Mouse (Mus musculus): ENCODE measurements at regions not wholly inside any gene's neighbourhood (a gene's known extent, or its start where the extent isn't known, plus 50 kb on each side); places are given as distances from the start of the nearest gene placed in this dataset.

GRCm38 (mm10) chr1:12354531-12354930 is 940.6 kb downstream of the A830018L16Rik start:
- Histone ChIP-seq H3K27me3 (replicated peaks; ENCODE audit: low read depth, poor library complexity, severe bottlenecking) (no peaks in the 10 kb centered on the region), H3K9me3 (0 out of 2 replicates have a peak, but pooled peaks cover 2% of the 10 kb centered on the region), H3K27ac (replicated peaks) (no peak overlapping the region), H3K4me3 (no peak overlapping the region), H3K36me3 (replicated peaks) (no peaks in the 10 kb centered on the region), H3K4me1 (no peaks in the 10 kb centered on the region)
- no peak for DNase-seq (ENCODE audit: low spot score)

DNA sequence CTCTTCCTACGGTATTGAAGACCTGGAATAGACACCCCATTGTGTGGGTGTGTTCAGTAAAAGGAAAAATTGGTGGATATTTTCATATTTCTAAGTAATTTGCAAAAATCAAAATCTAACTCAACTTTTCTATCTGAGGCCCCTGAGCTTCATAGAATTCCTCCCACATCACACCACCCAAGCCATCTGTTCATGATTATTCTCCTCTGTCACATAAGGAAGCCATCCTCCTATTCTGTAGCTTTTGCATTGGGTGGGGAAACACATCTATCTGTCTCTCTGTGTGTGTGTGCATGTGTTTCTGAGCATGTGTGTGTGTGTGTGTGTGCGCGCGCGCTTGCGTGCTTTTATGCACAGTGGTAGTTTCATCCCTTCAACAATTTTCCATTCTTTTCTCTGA is 954.0 kb downstream of the A830018L16Rik start:
- H3K27me3 ChIP-seq (replicated peaks; ENCODE audit: low read depth, poor library complexity, severe bottlenecking): no peaks in the 10 kb centered on the region
- no peak overlapping the region for H3K27ac ChIP-seq (replicated peaks)
- DNase-seq (ENCODE audit: low spot score): no peak
- H3K9me3 ChIP-seq: no peaks in the 10 kb centered on the region
- H3K36me3 ChIP-seq (replicated peaks): no peaks in the 10 kb centered on the region
- 92% methylated on average over 6 of the region's 6 CpGs for WGBS
- H3K4me3 ChIP-seq: no peak overlapping the region
- no peaks in the 10 kb centered on the region for H3K4me1 ChIP-seq

GRCm38 (mm10) chr1:12372968-12373367 is 959.1 kb downstream of the A830018L16Rik start:
- H3K27me3 ChIP-seq (replicated peaks; ENCODE audit: low read depth, poor library complexity, severe bottlenecking): no peaks in the 10 kb centered on the region
- no peaks in the 10 kb centered on the region for H3K36me3 ChIP-seq (replicated peaks)
- H3K9me3 ChIP-seq: no peaks in the 10 kb centered on the region
- H3K27ac ChIP-seq (replicated peaks): no peak overlapping the region
- H3K4me1 ChIP-seq: no peaks in the 10 kb centered on the region
- no peak overlapping the region for H3K4me3 ChIP-seq
- DNase-seq (ENCODE audit: low spot score): no peak

- Histone ChIP-seq H3K27ac (replicated peaks) (peak overlapping the region; percentile 77), H3K9me3 (no peaks in the 10 kb centered on the region), H3K4me1 (peaks cover 14% of the 10 kb centered on the region), H3K4me3 (no peak overlapping the region), H3K27me3 (replicated peaks; ENCODE audit: low read depth, poor library complexity, severe bottlenecking) (no peaks in the 10 kb centered on the region), H3K36me3 (replicated peaks) (no peaks in the 10 kb centered on the region)
- peak; percentile 44 for DNase-seq (ENCODE audit: low spot score)
- 20% methylated on average over 7 of the region's 7 CpGs for whole genome bisulfite sequencing
These were observed 984.4 kb downstream of the A830018L16Rik start for GRCm38 (mm10) chr1:12398146-12398884.

DNA sequence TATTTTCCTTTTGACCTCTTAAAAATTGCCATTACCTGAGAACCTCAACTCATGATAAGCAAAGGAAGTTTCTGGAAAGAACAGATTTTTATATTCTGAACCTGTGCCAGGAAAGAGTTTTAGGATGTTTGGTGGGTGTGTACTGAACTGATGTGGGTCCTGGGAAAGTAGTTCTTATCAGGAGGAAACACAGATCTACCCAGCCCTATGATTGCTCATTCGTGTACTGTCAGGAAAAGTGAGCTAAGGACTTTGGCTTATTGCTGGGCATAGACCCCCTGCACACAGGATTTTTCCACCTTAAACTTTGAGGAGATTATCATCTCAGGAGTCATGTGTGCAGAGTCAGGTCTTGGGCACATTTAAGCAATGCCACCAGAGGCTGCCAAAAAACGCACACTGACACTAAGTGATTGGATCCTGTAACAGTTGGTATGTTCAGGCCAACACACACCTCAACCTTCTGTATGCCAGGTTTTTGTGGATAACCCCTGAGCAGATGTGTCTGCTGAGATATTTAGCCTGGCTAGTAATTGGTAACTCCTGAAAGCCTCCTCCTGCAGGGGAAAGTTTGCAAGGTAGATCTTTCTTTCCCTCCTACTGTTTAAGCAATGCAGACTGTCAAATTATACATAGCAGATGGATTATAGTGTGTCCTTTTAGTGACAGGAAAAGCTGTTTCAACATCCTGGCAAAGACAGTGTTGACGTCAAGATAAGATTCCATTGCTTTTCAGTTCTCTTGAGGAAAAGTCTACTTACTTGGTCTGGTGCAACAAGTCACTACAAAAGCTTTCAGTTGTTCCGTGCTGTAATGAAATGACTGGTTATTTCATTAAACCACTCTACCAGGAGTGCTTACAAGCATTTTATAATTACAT is 991.7 kb downstream of the A830018L16Rik start:
- Histone ChIP-seq H3K4me1 (no peaks in the 10 kb centered on the region), H3K9me3 (no peaks in the 10 kb centered on the region), H3K36me3 (replicated peaks) (no peaks in the 10 kb centered on the region), H3K27ac (replicated peaks) (no peak overlapping the region), H3K27me3 (replicated peaks; ENCODE audit: low read depth, poor library complexity, severe bottlenecking) (no peaks in the 10 kb centered on the region), H3K4me3 (no peak overlapping the region)
- DNase-seq (ENCODE audit: low spot score): no peak
- WGBS: 86% methylated on average over 4 of the region's 4 CpGs

DNA sequence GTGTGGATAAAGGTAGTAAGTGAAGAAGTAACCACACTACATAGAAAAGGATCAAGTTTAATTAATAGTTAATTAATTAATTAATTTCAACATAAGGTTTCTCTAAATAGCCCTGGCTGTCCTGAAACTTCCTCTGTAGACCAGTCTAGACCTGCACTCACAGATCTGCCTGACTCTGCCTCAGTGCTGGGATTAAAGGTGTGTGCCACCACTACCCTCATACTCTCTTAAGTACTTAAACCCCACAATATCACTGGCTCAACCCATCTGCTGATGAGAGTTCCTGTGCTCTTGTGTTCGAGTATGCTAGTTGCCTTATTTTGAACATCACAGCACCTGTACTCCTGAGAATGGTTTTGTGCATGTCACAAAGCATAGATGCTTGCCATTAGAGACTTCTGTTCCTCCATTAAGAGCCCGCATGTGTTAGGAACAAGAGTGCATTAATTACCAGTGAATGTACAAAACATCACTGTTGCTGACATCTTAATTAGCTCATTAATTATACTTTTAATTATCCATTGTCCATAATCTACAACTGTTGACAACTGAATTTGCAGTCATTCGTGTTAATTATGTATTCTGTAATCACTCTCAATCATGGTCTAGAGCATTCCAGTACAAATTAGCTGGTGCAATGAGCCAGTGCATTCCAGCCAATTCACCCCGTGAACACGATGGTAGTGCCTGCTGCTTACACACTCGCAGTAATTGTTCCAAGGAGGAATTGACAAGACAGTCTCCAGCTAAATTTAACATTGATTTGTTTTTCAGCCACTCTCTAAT is 996.0 kb downstream of the A830018L16Rik start:
- DNase-seq (ENCODE audit: low spot score): no peak
- WGBS: 72% methylated on average over 6 of the region's 6 CpGs
- Histone ChIP-seq H3K4me1 (peaks cover 3% of the 10 kb centered on the region; the same call in 1 of the 2 replicates), H3K36me3 (replicated peaks) (no peaks in the 10 kb centered on the region), H3K4me3 (no peak overlapping the region), H3K27ac (replicated peaks) (no peak overlapping the region), H3K27me3 (replicated peaks; ENCODE audit: low read depth, poor library complexity, severe bottlenecking) (no peaks in the 10 kb centered on the region), H3K9me3 (no peaks in the 10 kb centered on the region)

DNA sequence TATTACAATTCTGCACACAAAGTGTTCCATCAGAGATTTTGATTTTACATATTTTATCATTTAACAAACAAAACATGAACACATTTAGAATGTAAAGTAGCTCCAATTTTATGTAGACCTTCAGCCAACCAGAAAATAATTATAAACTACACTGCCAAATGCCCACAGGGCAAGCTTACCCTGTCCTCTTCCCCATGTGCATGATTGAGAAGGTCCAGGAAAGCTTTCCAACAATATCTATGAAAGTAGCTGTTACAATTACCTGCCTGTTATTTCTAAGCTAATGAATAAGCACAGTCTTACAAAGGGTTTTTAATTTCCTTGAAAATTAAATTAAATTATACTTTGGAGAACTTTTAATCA is 996.6 kb downstream of the A830018L16Rik start:
- Histone ChIP-seq H3K4me3 (no peak overlapping the region), H3K9me3 (no peaks in the 10 kb centered on the region), H3K36me3 (replicated peaks) (no peaks in the 10 kb centered on the region), H3K4me1 (peaks cover 3% of the 10 kb centered on the region; the same call in 1 of the 2 replicates), H3K27me3 (replicated peaks; ENCODE audit: low read depth, poor library complexity, severe bottlenecking) (no peaks in the 10 kb centered on the region), H3K27ac (replicated peaks) (no peak overlapping the region)
- no peak for DNase-seq (ENCODE audit: low spot score)

GRCm38 (mm10) chr1:12424510-12424909 is 1010.6 kb downstream of the A830018L16Rik start:
- Histone ChIP-seq H3K27me3 (replicated peaks; ENCODE audit: low read depth, poor library complexity, severe bottlenecking) (no peaks in the 10 kb centered on the region), H3K27ac (replicated peaks) (no peak overlapping the region), H3K9me3 (no peaks in the 10 kb centered on the region), H3K4me1 (no peaks in the 10 kb centered on the region), H3K36me3 (replicated peaks) (no peaks in the 10 kb centered on the region), H3K4me3 (no peak overlapping the region)
- DNase-seq (ENCODE audit: low spot score): no peak
- 67% methylated on average over 2 of the region's 2 CpGs for WGBS

DNA sequence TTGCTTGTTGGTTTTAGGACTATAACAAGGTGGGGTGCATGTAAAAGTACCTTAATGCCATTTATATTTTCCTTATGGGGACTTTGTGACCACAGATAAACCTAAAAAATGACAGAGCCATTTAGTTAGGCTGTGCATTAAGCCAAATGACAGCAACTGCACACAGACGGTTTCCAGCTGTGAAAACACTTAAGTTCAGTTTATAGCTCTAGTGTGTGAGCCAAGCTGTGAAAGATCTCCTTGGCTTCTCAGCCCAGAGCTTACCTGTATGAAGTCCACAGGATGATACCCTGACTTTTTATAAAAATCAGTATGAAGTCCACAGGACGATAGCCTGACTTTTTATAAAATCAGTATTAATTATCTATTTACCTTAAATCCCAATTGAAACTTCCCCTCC is 1024.0 kb downstream of the A830018L16Rik start:
- peaks cover 10% of the 10 kb centered on the region for H3K4me1 ChIP-seq
- H3K27ac ChIP-seq (replicated peaks): no peak overlapping the region
- no peaks in the 10 kb centered on the region for H3K9me3 ChIP-seq
- WGBS: 51% methylated on average over 2 of the region's 2 CpGs
- H3K4me3 ChIP-seq: no peak overlapping the region
- no peaks in the 10 kb centered on the region for H3K27me3 ChIP-seq (replicated peaks; ENCODE audit: low read depth, poor library complexity, severe bottlenecking)
- no peaks in the 10 kb centered on the region for H3K36me3 ChIP-seq (replicated peaks)
- DNase-seq (ENCODE audit: low spot score): no peak

GRCm38 (mm10) chr1:12466255-12466654 is 1052.3 kb downstream of the A830018L16Rik start:
- DNase-seq (ENCODE audit: low spot score): no peak

DNA sequence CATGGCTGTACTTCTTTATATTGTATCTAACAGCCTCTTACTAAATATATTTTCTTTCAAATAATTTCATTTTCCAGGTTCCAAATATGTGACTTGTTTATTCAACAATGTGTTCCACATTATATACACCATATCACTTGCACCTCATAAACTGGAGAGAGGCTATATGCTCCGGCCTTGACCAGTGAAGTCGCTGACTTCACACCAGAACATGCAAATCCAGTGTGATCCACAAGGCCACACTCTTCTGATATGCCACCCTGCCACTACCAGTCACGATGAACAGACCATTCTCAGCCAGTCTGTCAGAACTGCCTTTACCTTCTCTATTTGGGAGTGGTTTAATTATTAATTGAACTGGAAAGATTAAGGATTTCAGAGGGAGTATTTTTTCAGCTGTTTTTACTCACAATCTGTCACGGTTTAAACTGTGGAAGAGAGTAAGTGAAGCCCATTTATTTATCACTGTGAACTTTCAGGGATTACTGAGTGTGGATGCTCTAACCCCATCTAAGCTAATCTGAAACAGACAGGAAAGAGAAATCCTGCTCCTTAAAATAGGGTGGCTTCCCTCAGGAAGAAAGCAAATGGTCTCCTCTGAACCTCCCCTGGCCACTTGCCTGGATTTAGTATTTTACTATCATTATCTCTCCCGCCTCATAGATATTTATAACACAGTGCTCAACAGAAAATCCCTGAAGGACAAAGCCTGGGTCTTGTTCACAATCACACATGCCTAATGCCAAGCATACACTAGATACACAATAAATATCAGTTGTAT is 1065.3 kb downstream of the A830018L16Rik start:
- no peaks in the 10 kb centered on the region for H3K27me3 ChIP-seq (replicated peaks; ENCODE audit: low read depth, poor library complexity, severe bottlenecking)
- H3K4me1 ChIP-seq: peaks cover 6% of the 10 kb centered on the region; the same call in 1 of the 2 replicates
- H3K9me3 ChIP-seq: no peaks in the 10 kb centered on the region
- no peak overlapping the region for H3K27ac ChIP-seq (replicated peaks)
- no peak for DNase-seq (ENCODE audit: low spot score)
- no peaks in the 10 kb centered on the region for H3K36me3 ChIP-seq (replicated peaks)
- 51% methylated on average over 5 of the region's 5 CpGs for WGBS
- no peak overlapping the region for H3K4me3 ChIP-seq

More at GRCm38 (mm10) chr1:12466255-12466654, 1052.3 kb downstream of the A830018L16Rik start:
- H3K4me1 ChIP-seq: no peaks in the 10 kb centered on the region
- no peak overlapping the region for H3K27ac ChIP-seq (replicated peaks)
- H3K27me3 ChIP-seq (replicated peaks; ENCODE audit: low read depth, poor library complexity, severe bottlenecking): no peaks in the 10 kb centered on the region
- H3K9me3 ChIP-seq: peaks cover 8% of the 10 kb centered on the region; the same call in 1 of the 2 replicates
- H3K4me3 ChIP-seq: no peak overlapping the region
- no peaks in the 10 kb centered on the region for H3K36me3 ChIP-seq (replicated peaks)
- 92% methylated on average over 2 of the region's 2 CpGs for WGBS

DNA sequence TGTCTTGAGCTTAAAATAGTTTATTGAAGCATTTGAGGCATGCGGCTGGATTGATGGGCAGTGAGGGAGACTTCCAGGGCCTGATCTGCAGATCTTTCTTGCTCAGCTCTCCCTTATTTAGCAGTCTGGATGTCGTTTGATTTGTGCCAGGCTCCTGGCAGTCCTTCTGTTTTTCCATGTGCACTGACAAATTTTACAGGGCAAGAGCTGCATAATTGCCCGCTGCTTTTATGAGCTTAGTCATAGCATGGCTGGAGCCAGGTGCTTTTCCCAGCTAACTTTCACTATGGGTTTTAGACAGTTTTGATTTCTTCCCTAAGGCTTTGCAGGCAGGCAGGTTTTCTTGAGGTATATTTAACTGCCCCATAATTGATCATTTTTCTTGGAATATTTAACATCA is 1086.5 kb downstream of the A830018L16Rik start:
- Histone ChIP-seq H3K36me3 (replicated peaks) (no peaks in the 10 kb centered on the region), H3K4me1 (no peaks in the 10 kb centered on the region), H3K27ac (replicated peaks) (no peak overlapping the region), H3K4me3 (no peak overlapping the region), H3K27me3 (replicated peaks; ENCODE audit: low read depth, poor library complexity, severe bottlenecking) (no peaks in the 10 kb centered on the region), H3K9me3 (no peaks in the 10 kb centered on the region)
- no peak for DNase-seq (ENCODE audit: low spot score)
- 78% methylated on average over 3 of the region's 3 CpGs for WGBS
